Mouse (Mus musculus): ENCODE measurements at regions not wholly inside any gene's neighbourhood (a gene's known extent, or its start where the extent isn't known, plus 50 kb on each side); places are given as distances from the start of the nearest gene placed in this dataset.
A peak's percentile ranks its signal among the peaks of the same experiment; 100 is the strongest.

- 90% methylated on average over 7 of the region's 7 CpGs for WGBS
- DNase-seq (ENCODE audit: low spot score), result no peak
- Histone ChIP-seq H3K4me1 (replicated peaks; ENCODE audit: control insufficient read depth, insufficient read depth, low read length) (no peaks in the 10 kb centered on the region), H3K4me3 (ENCODE audit: low read depth, low read length) (no peak overlapping the region), H3K4me2 (ENCODE audit: low read depth, low read length, severe bottlenecking) (no peak overlapping the region), H3K36me3 (ENCODE audit: control insufficient read depth, insufficient read depth, low read length) (no peaks in the 10 kb centered on the region), H3K27ac (ENCODE audit: low read depth, low read length) (no peak overlapping the region), H3K9me3 (ENCODE audit: control insufficient read depth, low read length) (no peaks in the 10 kb centered on the region), H3K9ac (ENCODE audit: low read length) (no peak overlapping the region), H3K27me3 (ENCODE audit: control insufficient read depth, insufficient read depth, low read length) (no peaks in the 10 kb centered on the region)
- ATAC-seq (replicated peaks; ENCODE audit: low FRiP score), result no peak
Measured at GRCm38 (mm10) chr12:54502775-54503174, 153.6 kb downstream of the Sptssa start.

- Histone ChIP-seq H3K9ac (ENCODE audit: low read length) (no peak overlapping the region), H3K4me3 (ENCODE audit: low read depth, low read length) (no peak overlapping the region), H3K27me3 (ENCODE audit: control insufficient read depth, insufficient read depth, low read length) (no peaks in the 10 kb centered on the region), H3K27ac (ENCODE audit: low read depth, low read length) (no peak overlapping the region), H3K36me3 (ENCODE audit: control insufficient read depth, insufficient read depth, low read length) (no peaks in the 10 kb centered on the region), H3K4me2 (ENCODE audit: low read depth, low read length, severe bottlenecking) (no peak overlapping the region), H3K4me1 (replicated peaks; ENCODE audit: control insufficient read depth, insufficient read depth, low read length) (no peaks in the 10 kb centered on the region), H3K9me3 (ENCODE audit: control insufficient read depth, low read length) (no peaks in the 10 kb centered on the region)
- no peak for ATAC-seq (replicated peaks; ENCODE audit: low FRiP score)
- WGBS, result 84% methylated on average over 3 of the region's 3 CpGs
- DNase-seq (ENCODE audit: low spot score), result no peak
Measured at GRCm38 (mm10) chr12:54499963-54500362, 156.4 kb downstream of the Sptssa start.

DNA sequence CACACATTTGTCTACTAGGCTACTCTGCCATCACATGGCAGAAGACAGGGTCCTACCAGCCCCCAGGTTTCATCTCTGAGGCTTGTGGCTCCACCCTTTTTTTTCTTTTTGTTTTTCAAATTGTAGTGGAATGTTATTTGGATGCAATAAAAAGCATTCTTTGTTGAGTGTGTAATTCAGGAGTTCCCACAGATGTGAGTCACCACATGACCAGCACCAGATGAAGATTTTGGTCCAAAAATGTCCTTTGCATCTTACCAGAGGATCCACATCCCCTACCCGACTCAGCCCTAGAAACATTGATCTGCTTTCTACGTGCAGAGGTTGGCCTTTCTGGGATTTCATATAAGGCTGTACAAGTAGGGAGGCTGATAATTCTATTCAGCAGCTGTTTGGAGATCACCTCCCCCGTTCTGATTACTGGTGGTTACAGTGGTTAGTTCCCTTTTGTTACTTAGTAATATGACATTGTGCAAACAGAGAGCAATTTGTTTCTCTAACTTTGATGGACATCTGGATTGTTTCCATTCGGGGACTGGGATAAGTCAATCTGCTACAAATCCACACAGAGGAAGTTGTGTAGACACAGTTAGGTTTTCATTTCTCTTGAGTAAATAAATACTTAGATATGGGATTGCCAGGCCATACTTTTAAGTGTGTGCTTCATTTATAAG is 160.5 kb downstream of the Sptssa start:
- no peak overlapping the region for H3K27ac ChIP-seq (ENCODE audit: low read depth, low read length)
- H3K27me3 ChIP-seq (ENCODE audit: control insufficient read depth, insufficient read depth, low read length), result no peaks in the 10 kb centered on the region; the same call in 1 of the 2 replicates
- DNase-seq (ENCODE audit: low spot score), result no peak
- no peak overlapping the region for H3K9ac ChIP-seq (ENCODE audit: low read length)
- no peak for ATAC-seq (replicated peaks; ENCODE audit: low FRiP score)
- H3K4me2 ChIP-seq (ENCODE audit: low read depth, low read length, severe bottlenecking), result no peak overlapping the region
- no peaks in the 10 kb centered on the region for H3K9me3 ChIP-seq (ENCODE audit: control insufficient read depth, low read length)
- no peaks in the 10 kb centered on the region for H3K36me3 ChIP-seq (ENCODE audit: control insufficient read depth, insufficient read depth, low read length)
- no peaks in the 10 kb centered on the region for H3K4me1 ChIP-seq (replicated peaks; ENCODE audit: control insufficient read depth, insufficient read depth, low read length)
- no peak overlapping the region for H3K4me3 ChIP-seq (ENCODE audit: low read depth, low read length)
- WGBS, result 74% methylated on average over 4 of the region's 4 CpGs

DNA sequence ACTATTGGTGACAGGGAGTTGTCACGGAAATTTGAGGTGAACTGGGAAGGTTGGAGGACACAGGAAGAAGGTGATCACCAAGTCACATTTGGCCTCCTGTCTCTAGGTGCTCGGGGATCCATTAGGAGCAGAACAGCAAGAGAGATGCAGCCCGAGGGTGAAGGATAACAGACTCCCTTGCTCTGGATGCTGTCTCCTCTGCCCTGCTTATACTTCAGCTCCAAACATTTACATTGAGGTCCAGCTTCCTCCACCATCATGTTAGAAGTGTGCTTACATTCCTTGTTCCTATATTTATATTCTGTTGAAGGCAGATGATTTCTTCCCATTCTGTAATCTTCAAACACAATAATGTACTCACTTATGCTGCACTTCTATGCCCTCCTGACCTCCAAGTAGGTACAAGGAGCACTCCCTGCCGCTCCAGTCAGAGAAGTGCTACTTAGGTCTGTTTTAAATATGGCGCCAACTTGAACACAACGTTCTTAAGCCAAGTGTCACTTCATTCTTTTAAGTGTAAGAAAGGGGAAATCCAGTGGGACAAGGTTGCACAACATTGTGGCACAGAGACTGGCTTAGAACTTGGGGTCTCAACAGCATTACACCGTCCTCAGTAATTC is 161.5 kb downstream of the Sptssa start:
- Histone ChIP-seq H3K4me3 (ENCODE audit: low read depth, low read length) (no peak overlapping the region), H3K4me1 (replicated peaks; ENCODE audit: control insufficient read depth, insufficient read depth, low read length) (no peaks in the 10 kb centered on the region), H3K27me3 (ENCODE audit: control insufficient read depth, insufficient read depth, low read length) (no peaks in the 10 kb centered on the region; the same call in 1 of the 2 replicates), H3K4me2 (ENCODE audit: low read depth, low read length, severe bottlenecking) (no peak overlapping the region), H3K9ac (ENCODE audit: low read length) (no peak overlapping the region), H3K36me3 (ENCODE audit: control insufficient read depth, insufficient read depth, low read length) (no peaks in the 10 kb centered on the region), H3K27ac (ENCODE audit: low read depth, low read length) (no peak overlapping the region), H3K9me3 (ENCODE audit: control insufficient read depth, low read length) (no peaks in the 10 kb centered on the region)
- DNase-seq (ENCODE audit: low spot score), result no peak
- ATAC-seq (replicated peaks; ENCODE audit: low FRiP score), result no peak
- WGBS, result 82% methylated on average over 7 of the region's 7 CpGs

DNA sequence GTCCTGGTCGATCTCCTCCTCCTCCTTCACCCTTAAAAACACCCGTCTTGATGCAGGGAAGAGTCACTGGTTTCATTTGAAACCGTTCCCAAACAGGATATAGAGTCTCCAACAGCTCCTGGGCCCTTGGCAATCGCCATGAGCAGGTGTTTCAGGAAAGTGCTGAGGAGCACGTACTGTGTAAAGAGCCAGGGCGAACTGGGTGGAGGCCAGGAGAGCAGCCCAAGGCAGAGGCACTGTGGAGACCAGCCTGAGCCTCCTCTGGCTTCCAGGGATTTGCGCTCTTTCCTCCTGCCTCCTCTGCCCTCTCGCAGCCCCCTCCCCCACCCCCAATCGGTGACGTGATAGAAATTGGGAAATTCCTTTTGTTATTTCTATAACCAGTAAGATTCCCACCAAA is 163.6 kb downstream of the Sptssa start:
- no peak for ATAC-seq (replicated peaks; ENCODE audit: low FRiP score)
- Histone ChIP-seq H3K27me3 (ENCODE audit: control insufficient read depth, insufficient read depth, low read length) (no peaks in the 10 kb centered on the region; the same call in 1 of the 2 replicates), H3K27ac (ENCODE audit: low read depth, low read length) (no peak overlapping the region), H3K36me3 (ENCODE audit: control insufficient read depth, insufficient read depth, low read length) (no peaks in the 10 kb centered on the region), H3K4me2 (ENCODE audit: low read depth, low read length, severe bottlenecking) (no peak overlapping the region), H3K4me1 (replicated peaks; ENCODE audit: control insufficient read depth, insufficient read depth, low read length) (no peaks in the 10 kb centered on the region), H3K4me3 (ENCODE audit: low read depth, low read length) (no peak overlapping the region), H3K9ac (ENCODE audit: low read length) (no peak overlapping the region), H3K9me3 (ENCODE audit: control insufficient read depth, low read length) (no peaks in the 10 kb centered on the region)
- no peak for DNase-seq (ENCODE audit: low spot score)
- 47% methylated on average over 10 of the region's 10 CpGs for WGBS

DNA sequence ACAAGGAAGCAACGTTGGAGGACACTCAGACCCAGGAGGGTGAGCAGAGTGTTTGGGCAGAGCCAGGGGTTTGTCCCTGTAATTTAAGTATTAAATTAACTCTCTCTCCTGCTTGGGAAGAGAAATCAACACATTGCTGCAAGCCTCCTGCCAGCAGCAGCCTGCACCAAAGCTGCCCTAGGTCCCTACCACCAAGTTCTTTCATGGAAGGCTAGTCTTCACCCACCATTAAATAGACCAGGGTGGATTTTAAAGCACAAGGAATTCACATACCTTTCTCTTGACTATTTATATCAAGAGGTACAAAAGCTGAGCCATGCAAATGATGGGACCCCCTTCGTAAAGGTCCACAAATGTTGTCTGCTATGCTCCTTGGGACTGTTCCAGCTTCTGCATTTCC is 165.9 kb downstream of the Sptssa start:
- no peak overlapping the region for H3K4me2 ChIP-seq (ENCODE audit: low read depth, low read length, severe bottlenecking)
- ATAC-seq (replicated peaks; ENCODE audit: low FRiP score) (no peak), DNase-seq (ENCODE audit: low spot score) (no peak)
- H3K36me3 ChIP-seq (ENCODE audit: control insufficient read depth, insufficient read depth, low read length), result no peaks in the 10 kb centered on the region
- H3K9ac ChIP-seq (ENCODE audit: low read length), result no peak overlapping the region
- no peaks in the 10 kb centered on the region for H3K4me1 ChIP-seq (replicated peaks; ENCODE audit: control insufficient read depth, insufficient read depth, low read length)
- 80% methylated on average over 2 of the region's 2 CpGs for WGBS
- no peak overlapping the region for H3K4me3 ChIP-seq (ENCODE audit: low read depth, low read length)
- H3K9me3 ChIP-seq (ENCODE audit: control insufficient read depth, low read length), result no peaks in the 10 kb centered on the region
- no peak overlapping the region for H3K27ac ChIP-seq (ENCODE audit: low read depth, low read length)
- H3K27me3 ChIP-seq (ENCODE audit: control insufficient read depth, insufficient read depth, low read length), result no peaks in the 10 kb centered on the region; the same call in 1 of the 2 replicates

DNA sequence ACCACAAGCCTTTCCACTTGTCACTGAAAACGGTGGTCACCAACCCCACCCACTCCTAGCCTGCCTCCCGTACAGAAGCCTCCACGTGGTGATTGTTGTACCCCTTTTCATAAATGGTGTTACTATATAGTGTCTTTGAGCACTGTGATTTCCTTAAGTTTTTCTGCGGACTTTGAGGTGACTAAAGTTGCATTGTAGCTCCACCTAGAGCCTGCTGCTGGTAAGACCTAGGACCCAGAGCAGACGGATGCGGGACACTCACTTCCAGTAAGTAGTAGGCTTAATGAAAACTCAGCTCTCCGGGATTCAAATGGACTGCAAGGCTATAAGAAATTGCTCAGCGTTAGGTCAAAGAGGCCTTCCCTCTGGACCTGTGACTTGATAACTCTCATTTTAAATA is 166.7 kb downstream of the Sptssa start:
- H3K27me3 ChIP-seq (ENCODE audit: control insufficient read depth, insufficient read depth, low read length), result no peaks in the 10 kb centered on the region; the same call in 1 of the 2 replicates
- H3K36me3 ChIP-seq (ENCODE audit: control insufficient read depth, insufficient read depth, low read length), result no peaks in the 10 kb centered on the region
- ATAC-seq (replicated peaks; ENCODE audit: low FRiP score) (no peak), DNase-seq (ENCODE audit: low spot score) (peak; percentile 75)
- no peak overlapping the region for H3K4me2 ChIP-seq (ENCODE audit: low read depth, low read length, severe bottlenecking)
- no peaks in the 10 kb centered on the region for H3K4me1 ChIP-seq (replicated peaks; ENCODE audit: control insufficient read depth, insufficient read depth, low read length)
- 5% methylated on average over 8 of the region's 8 CpGs for WGBS
- no peak overlapping the region for H3K4me3 ChIP-seq (ENCODE audit: low read depth, low read length)
- no peaks in the 10 kb centered on the region for H3K9me3 ChIP-seq (ENCODE audit: control insufficient read depth, low read length)
- no peak overlapping the region for H3K27ac ChIP-seq (ENCODE audit: low read depth, low read length)
- no peak overlapping the region for H3K9ac ChIP-seq (ENCODE audit: low read length)

DNA sequence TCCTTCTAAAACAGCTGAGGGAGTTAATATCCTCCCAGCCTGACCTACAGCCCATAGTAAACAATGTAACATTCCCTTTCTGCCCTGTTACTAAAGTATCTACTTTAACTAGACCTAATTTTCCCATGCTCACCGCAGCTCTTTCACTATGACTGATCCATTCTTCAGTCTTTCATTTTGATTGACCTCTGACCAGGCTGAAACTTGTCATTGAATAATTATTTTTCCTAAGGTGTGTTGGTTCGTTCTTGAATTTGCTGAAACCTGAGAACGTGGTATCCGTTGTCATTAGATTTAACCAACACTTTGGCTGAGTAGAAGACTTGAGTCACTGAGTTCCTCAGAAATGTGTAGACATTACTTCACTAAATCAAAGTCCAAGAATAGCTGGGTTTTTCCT is 168.7 kb downstream of the Sptssa start:
- no peak overlapping the region for H3K4me3 ChIP-seq (ENCODE audit: low read depth, low read length)
- no peak overlapping the region for H3K27ac ChIP-seq (ENCODE audit: low read depth, low read length)
- no peak overlapping the region for H3K9ac ChIP-seq (ENCODE audit: low read length)
- no peak for DNase-seq (ENCODE audit: low spot score)
- ATAC-seq (replicated peaks; ENCODE audit: low FRiP score), result no peak
- no peaks in the 10 kb centered on the region; the same call in 1 of the 2 replicates for H3K27me3 ChIP-seq (ENCODE audit: control insufficient read depth, insufficient read depth, low read length)
- H3K4me1 ChIP-seq (replicated peaks; ENCODE audit: control insufficient read depth, insufficient read depth, low read length), result no peaks in the 10 kb centered on the region
- H3K4me2 ChIP-seq (ENCODE audit: low read depth, low read length, severe bottlenecking), result no peak overlapping the region
- WGBS, result 88% methylated on average over 4 of the region's 4 CpGs
- no peaks in the 10 kb centered on the region for H3K36me3 ChIP-seq (ENCODE audit: control insufficient read depth, insufficient read depth, low read length)
- no peaks in the 10 kb centered on the region for H3K9me3 ChIP-seq (ENCODE audit: control insufficient read depth, low read length)

GRCm38 (mm10) chr12:54482020-54482419 is 174.4 kb downstream of the Sptssa start:
- no peaks in the 10 kb centered on the region for H3K9me3 ChIP-seq (ENCODE audit: control insufficient read depth, low read length)
- no peaks in the 10 kb centered on the region for H3K27me3 ChIP-seq (ENCODE audit: control insufficient read depth, insufficient read depth, low read length)
- 71% methylated on average over 4 of the region's 4 CpGs for WGBS
- H3K9ac ChIP-seq (ENCODE audit: low read length), result no peak overlapping the region
- no peak overlapping the region for H3K4me2 ChIP-seq (ENCODE audit: low read depth, low read length, severe bottlenecking)
- H3K36me3 ChIP-seq (ENCODE audit: control insufficient read depth, insufficient read depth, low read length), result no peaks in the 10 kb centered on the region
- ATAC-seq (replicated peaks; ENCODE audit: low FRiP score) (no peak), DNase-seq (ENCODE audit: low spot score) (no peak)
- no peak overlapping the region for H3K4me3 ChIP-seq (ENCODE audit: low read depth, low read length)
- no peaks in the 10 kb centered on the region for H3K4me1 ChIP-seq (replicated peaks; ENCODE audit: control insufficient read depth, insufficient read depth, low read length)
- H3K27ac ChIP-seq (ENCODE audit: low read depth, low read length), result no peak overlapping the region
